Mouse (Mus musculus): ENCODE results near the gene Tepp. TPM values are rescaled to one million over a fixed set of nuclear protein-coding genes. Genes with fewer than 3 reads are reported as not detected.

Tepp gene
- 0.27 TPM in 1 of 2 replicates, not detected in the other for polyA plus RNA-seq (2014; fragmentation: Nextera tagmentation; extraction: Ambion mirVana)

- no peak within 1 kb of the TSS for H3K4me3 ChIP-seq (ENCODE audit: low read depth, low read length)
- ATAC-seq (ENCODE audit: insufficient number of reproducible peaks, low FRiP score, low TSS enrichment, low read depth) (no peak), DNase-seq (ENCODE audit: low spot score) (no peak)
- H3K36me3 ChIP-seq (ENCODE audit: control insufficient read depth, insufficient read depth, low read length): no peaks in the 10 kb centered on the region
- H3K27ac ChIP-seq (replicated peaks; ENCODE audit: low read depth, low read length): no peak within 1 kb of the TSS
- 31% methylated on average over 6 of the region's 6 CpGs for WGBS
- no peak within 1 kb of the TSS for H3K9ac ChIP-seq (ENCODE audit: low read length)
- no peaks in the 10 kb centered on the region for H3K9me3 ChIP-seq (ENCODE audit: control insufficient read depth, low read length)
- no peak within 1 kb of the TSS for H3K4me2 ChIP-seq (ENCODE audit: low read depth, severe bottlenecking)
- H3K4me1 ChIP-seq (ENCODE audit: control insufficient read depth, insufficient read depth, low read length): no peaks in the 10 kb centered on the region
- H3K27me3 ChIP-seq (ENCODE audit: control insufficient read depth, insufficient read depth, low read length): no peaks in the 10 kb centered on the region
Measured at GRCm38 (mm10) chr8:95310342-95310970, at the start of gene Tepp. Gene Tepp (plus strand): TSS chr8:95310566.

DNA sequence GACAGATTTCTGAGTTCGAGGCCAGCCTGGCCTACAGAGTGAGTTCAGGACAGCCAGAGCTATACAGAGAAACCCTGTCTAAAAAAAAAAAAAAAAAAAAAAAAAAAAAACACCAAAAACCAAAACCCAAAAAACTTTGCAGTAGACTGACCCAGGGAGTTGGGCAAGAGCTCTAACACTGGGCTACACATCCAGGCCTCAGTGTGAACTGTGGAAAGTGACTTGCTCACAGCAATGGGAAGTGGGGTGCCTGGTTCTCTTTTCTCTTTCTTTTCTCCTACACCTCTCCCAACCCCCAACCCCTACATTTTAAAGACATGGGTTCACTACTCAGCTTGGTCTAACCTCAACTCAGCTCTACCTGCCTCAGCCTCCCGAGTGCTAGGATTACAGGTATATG, 48.2 kb upstream of the Tepp start:
- H3K27me3 ChIP-seq (ENCODE audit: control insufficient read depth, insufficient read depth, low read length): no peaks in the 10 kb centered on the region
- 77% methylated on average over 2 of the region's 2 CpGs for WGBS

GRCm38 (mm10) chr8:95270501-95270900, 39.9 kb upstream of the Tepp start:
- DNase-seq (ENCODE audit: low spot score): no peak
- Histone ChIP-seq H3K4me3 (ENCODE audit: low read depth, low read length) (no peak overlapping the region), H3K36me3 (ENCODE audit: control insufficient read depth, insufficient read depth, low read length) (no peaks in the 10 kb centered on the region), H3K27ac (replicated peaks; ENCODE audit: low read depth, low read length) (no peak overlapping the region), H3K9me3 (ENCODE audit: control insufficient read depth, low read length) (no peaks in the 10 kb centered on the region), H3K9ac (ENCODE audit: low read length) (no peak overlapping the region), H3K4me2 (ENCODE audit: low read depth, severe bottlenecking) (no peak overlapping the region), H3K4me1 (ENCODE audit: control insufficient read depth, insufficient read depth, low read length) (no peaks in the 10 kb centered on the region), H3K27me3 (ENCODE audit: control insufficient read depth, insufficient read depth, low read length) (no peaks in the 10 kb centered on the region)
- ATAC-seq (ENCODE audit: insufficient number of reproducible peaks, low FRiP score, low TSS enrichment, low read depth): no peak
- WGBS: 83% methylated on average over 12 of the region's 12 CpGs

More for the DNA sequence above, 48.2 kb upstream of the Tepp start:
- no peaks in the 10 kb centered on the region for H3K36me3 ChIP-seq (ENCODE audit: control insufficient read depth, insufficient read depth, low read length)
- DNase-seq (ENCODE audit: low spot score) (no peak), ATAC-seq (ENCODE audit: insufficient number of reproducible peaks, low FRiP score, low TSS enrichment, low read depth) (no peak)
- no peak overlapping the region for H3K27ac ChIP-seq (replicated peaks; ENCODE audit: low read depth, low read length)
- no peaks in the 10 kb centered on the region for H3K4me1 ChIP-seq (ENCODE audit: control insufficient read depth, insufficient read depth, low read length)
- no peak overlapping the region for H3K4me2 ChIP-seq (ENCODE audit: low read depth, severe bottlenecking)
- H3K9ac ChIP-seq (ENCODE audit: low read length): no peak overlapping the region
- no peaks in the 10 kb centered on the region for H3K9me3 ChIP-seq (ENCODE audit: control insufficient read depth, low read length)
- H3K4me3 ChIP-seq (ENCODE audit: low read depth, low read length): no peak overlapping the region

- no peak for ATAC-seq (ENCODE audit: insufficient number of reproducible peaks, low FRiP score, low TSS enrichment, low read depth)
- Histone ChIP-seq H3K27me3 (ENCODE audit: control insufficient read depth, insufficient read depth, low read length) (no peaks in the 10 kb centered on the region), H3K36me3 (ENCODE audit: control insufficient read depth, insufficient read depth, low read length) (no peaks in the 10 kb centered on the region), H3K4me3 (ENCODE audit: low read depth, low read length) (no peak overlapping the region), H3K9ac (ENCODE audit: low read length) (no peak overlapping the region), H3K4me2 (ENCODE audit: low read depth, severe bottlenecking) (no peak overlapping the region), H3K9me3 (ENCODE audit: control insufficient read depth, low read length) (no peaks in the 10 kb centered on the region), H3K4me1 (ENCODE audit: control insufficient read depth, insufficient read depth, low read length) (no peaks in the 10 kb centered on the region), H3K27ac (replicated peaks; ENCODE audit: low read depth, low read length) (no peak overlapping the region)
- WGBS: 45% methylated on average over 4 of the region's 4 CpGs
- DNase-seq (ENCODE audit: low spot score): no peak
Measured at GRCm38 (mm10) chr8:95271841-95272240, 38.5 kb upstream of the Tepp start.

DNA sequence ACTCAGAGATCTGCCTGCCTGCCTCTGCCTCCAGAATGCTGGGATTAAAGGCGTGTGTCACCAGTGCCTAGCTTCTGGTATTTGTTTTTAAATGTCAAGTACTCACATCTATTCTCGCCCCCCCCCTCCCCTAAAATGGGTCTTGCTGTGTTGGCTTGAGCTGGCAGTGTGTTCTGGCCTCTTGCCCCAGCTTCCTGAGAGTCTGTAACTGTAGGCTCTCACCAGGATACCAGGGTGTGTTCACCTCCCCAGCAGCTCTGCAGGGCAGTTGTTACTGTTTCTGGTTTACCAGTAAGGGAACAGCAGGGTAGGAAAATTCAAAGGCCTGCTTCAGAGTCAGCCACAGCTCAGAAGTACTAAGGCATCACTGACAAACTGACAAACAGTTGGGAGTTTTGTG, 37.5 kb upstream of the Tepp start:
- no peaks in the 10 kb centered on the region for H3K9me3 ChIP-seq (ENCODE audit: control insufficient read depth, low read length)
- H3K4me2 ChIP-seq (ENCODE audit: low read depth, severe bottlenecking): no peak overlapping the region
- no peaks in the 10 kb centered on the region for H3K4me1 ChIP-seq (ENCODE audit: control insufficient read depth, insufficient read depth, low read length)
- ATAC-seq (ENCODE audit: insufficient number of reproducible peaks, low FRiP score, low TSS enrichment, low read depth) (no peak), DNase-seq (ENCODE audit: low spot score) (no peak)
- H3K27me3 ChIP-seq (ENCODE audit: control insufficient read depth, insufficient read depth, low read length): no peaks in the 10 kb centered on the region
- 37% methylated on average over 2 of the region's 2 CpGs for WGBS
- no peak overlapping the region for H3K27ac ChIP-seq (replicated peaks; ENCODE audit: low read depth, low read length)
- H3K36me3 ChIP-seq (ENCODE audit: control insufficient read depth, insufficient read depth, low read length): no peaks in the 10 kb centered on the region
- no peak overlapping the region for H3K4me3 ChIP-seq (ENCODE audit: low read depth, low read length)
- H3K9ac ChIP-seq (ENCODE audit: low read length): no peak overlapping the region

DNA sequence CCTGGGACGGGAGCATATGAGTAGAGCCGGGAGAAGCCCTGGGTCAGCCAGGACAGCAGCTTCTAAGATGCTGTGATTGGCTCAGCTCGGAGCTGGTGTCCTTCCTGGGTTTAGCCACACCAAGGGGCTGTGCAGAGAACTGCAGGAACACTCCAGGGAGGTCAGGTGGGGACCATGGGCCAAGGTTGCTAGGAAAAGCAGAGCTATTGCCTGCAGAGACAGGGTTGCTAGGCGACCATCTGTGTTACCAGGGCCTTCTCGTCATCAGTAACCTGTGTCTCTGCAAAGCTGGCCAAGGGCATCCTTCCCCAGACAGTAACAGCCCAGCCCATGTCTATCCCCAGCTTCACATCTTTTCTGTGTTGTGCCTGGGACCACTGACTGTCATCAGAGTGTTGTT, 28.9 kb upstream of the Tepp start:
- Histone ChIP-seq H3K4me2 (ENCODE audit: low read depth, severe bottlenecking) (no peak overlapping the region), H3K36me3 (ENCODE audit: control insufficient read depth, insufficient read depth, low read length) (no peaks in the 10 kb centered on the region), H3K4me1 (ENCODE audit: control insufficient read depth, insufficient read depth, low read length) (no peaks in the 10 kb centered on the region), H3K4me3 (ENCODE audit: low read depth, low read length) (no peak overlapping the region), H3K9me3 (ENCODE audit: control insufficient read depth, low read length) (no peaks in the 10 kb centered on the region), H3K27me3 (ENCODE audit: control insufficient read depth, insufficient read depth, low read length) (no peaks in the 10 kb centered on the region), H3K27ac (replicated peaks; ENCODE audit: low read depth, low read length) (no peak overlapping the region), H3K9ac (ENCODE audit: low read length) (no peak overlapping the region)
- DNase-seq (ENCODE audit: low spot score) (no peak), ATAC-seq (ENCODE audit: insufficient number of reproducible peaks, low FRiP score, low TSS enrichment, low read depth) (no peak)
- 56% methylated on average over 5 of the region's 5 CpGs for WGBS

- Histone ChIP-seq H3K9me3 (ENCODE audit: control insufficient read depth, low read length) (no peaks in the 10 kb centered on the region), H3K4me3 (ENCODE audit: low read depth, low read length) (no peak overlapping the region), H3K36me3 (ENCODE audit: control insufficient read depth, insufficient read depth, low read length) (no peaks in the 10 kb centered on the region), H3K9ac (ENCODE audit: low read length) (no peak overlapping the region), H3K27me3 (ENCODE audit: control insufficient read depth, insufficient read depth, low read length) (no peaks in the 10 kb centered on the region), H3K27ac (replicated peaks; ENCODE audit: low read depth, low read length) (no peak overlapping the region), H3K4me2 (ENCODE audit: low read depth, severe bottlenecking) (no peak overlapping the region), H3K4me1 (ENCODE audit: control insufficient read depth, insufficient read depth, low read length) (no peaks in the 10 kb centered on the region)
- 75% methylated on average over 6 of the region's 6 CpGs for WGBS
- DNase-seq (ENCODE audit: low spot score) (no peak), ATAC-seq (ENCODE audit: insufficient number of reproducible peaks, low FRiP score, low TSS enrichment, low read depth) (no peak)
Measured at GRCm38 (mm10) chr8:95289066-95289650, 21.2 kb upstream of the Tepp start.

- H3K9ac ChIP-seq (ENCODE audit: low read length): no peak overlapping the region
- H3K27me3 ChIP-seq (ENCODE audit: control insufficient read depth, insufficient read depth, low read length): no peaks in the 10 kb centered on the region
- no peaks in the 10 kb centered on the region for H3K36me3 ChIP-seq (ENCODE audit: control insufficient read depth, insufficient read depth, low read length)
- WGBS: 81% methylated on average over 11 of the region's 11 CpGs
- no peaks in the 10 kb centered on the region for H3K4me1 ChIP-seq (ENCODE audit: control insufficient read depth, insufficient read depth, low read length)
- no peak overlapping the region for H3K4me2 ChIP-seq (ENCODE audit: low read depth, severe bottlenecking)
- ATAC-seq (ENCODE audit: insufficient number of reproducible peaks, low FRiP score, low TSS enrichment, low read depth) (no peak), DNase-seq (ENCODE audit: low spot score) (no peak)
- no peak overlapping the region for H3K4me3 ChIP-seq (ENCODE audit: low read depth, low read length)
- H3K9me3 ChIP-seq (ENCODE audit: control insufficient read depth, low read length): no peaks in the 10 kb centered on the region
- no peak overlapping the region for H3K27ac ChIP-seq (replicated peaks; ENCODE audit: low read depth, low read length)
Measured at GRCm38 (mm10) chr8:95293172-95293571, 17.2 kb upstream of the Tepp start.

DNA sequence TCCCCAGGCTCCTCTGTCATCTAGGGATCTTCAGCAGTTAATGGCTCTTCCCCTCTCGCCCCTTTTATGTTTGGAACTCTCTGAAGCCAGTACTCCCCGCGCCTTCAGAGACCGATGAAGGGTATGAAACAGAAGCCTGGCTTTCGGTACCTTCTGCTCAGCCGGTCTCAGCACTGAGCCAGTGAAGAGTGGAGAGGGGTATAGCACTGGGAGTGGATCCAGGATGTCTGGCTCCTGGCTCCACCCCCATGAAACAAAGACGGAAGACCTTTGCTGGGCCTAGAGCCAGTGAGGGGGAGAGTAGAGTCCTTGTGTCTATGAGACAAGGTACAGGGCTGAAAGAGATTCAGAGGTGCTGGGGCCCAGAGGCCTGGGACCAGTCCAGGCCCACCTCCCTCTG, 16.5 kb upstream of the Tepp start:
- Histone ChIP-seq H3K4me3 (ENCODE audit: low read depth, low read length) (no peak overlapping the region), H3K9ac (ENCODE audit: low read length) (no peak overlapping the region), H3K9me3 (ENCODE audit: control insufficient read depth, low read length) (no peaks in the 10 kb centered on the region), H3K36me3 (ENCODE audit: control insufficient read depth, insufficient read depth, low read length) (no peaks in the 10 kb centered on the region), H3K4me2 (ENCODE audit: low read depth, severe bottlenecking) (no peak overlapping the region), H3K4me1 (ENCODE audit: control insufficient read depth, insufficient read depth, low read length) (no peaks in the 10 kb centered on the region), H3K27me3 (ENCODE audit: control insufficient read depth, insufficient read depth, low read length) (no peaks in the 10 kb centered on the region), H3K27ac (replicated peaks; ENCODE audit: low read depth, low read length) (no peak overlapping the region)
- WGBS: 79% methylated on average over 7 of the region's 7 CpGs
- DNase-seq (ENCODE audit: low spot score): no peak
- no peak for ATAC-seq (ENCODE audit: insufficient number of reproducible peaks, low FRiP score, low TSS enrichment, low read depth)
